Mouse (Mus musculus) kidney, embryonic 16.5 days (tissue): ENCODE results near the gene Hdac11. TPM values are rescaled to one million over a fixed set of nuclear protein-coding genes. Genes with fewer than 3 reads are reported as not detected.
A peak's percentile ranks its signal among the peaks of the same experiment; 100 is the strongest.

Experiments used
- ATAC-seq: fragments of 200-750 bp; cut with Nextera tagmentation; 2 replicates; pipeline ENCODE4 v1.8.0; 2017; ENCODE audit warnings: moderate TSS enrichment; ENCODE audit not compliant: low FRiP score, low TSS enrichment
- H3K27ac ChIP-seq: fragments of 300-500 bp; sonication (generic); 2 replicates; pipeline ENCODE4 v1.5.1; 2014; ENCODE audit warnings: low read length
- H3K27me3 ChIP-seq: fragments of 300-500 bp; sonication (generic); 2 replicates; pipeline ENCODE4 v1.6.1; 2014; ENCODE audit warnings: low read length, control low read depth, mixed read lengths; ENCODE audit not compliant: insufficient read depth
- H3K36me3 ChIP-seq: fragments of 300-500 bp; sonication (generic); 2 replicates; pipeline ENCODE4 v1.6.1; 2014; ENCODE audit warnings: low read length, control low read depth, mixed read lengths; ENCODE audit not compliant: insufficient read depth
- H3K4me1 ChIP-seq: fragments of 300-500 bp; sonication (generic); 2 replicates; pipeline ENCODE4 v1.6.1; 2014; ENCODE audit warnings: low read length, control low read depth, mixed read lengths; ENCODE audit not compliant: insufficient read depth
- H3K4me2 ChIP-seq: fragments of 300-500 bp; sonication (generic); replicated peaks from 2 replicates; pipeline ENCODE4 v1.6.1; 2014; ENCODE audit warnings: low read depth, low read length
- H3K4me3 ChIP-seq: fragments of 300-500 bp; sonication (generic); 2 replicates; pipeline ENCODE4 v1.5.1; 2014; ENCODE audit warnings: mild to moderate bottlenecking, low read length
- H3K9ac ChIP-seq: fragments of 300-500 bp; sonication (generic); replicated peaks from 2 replicates; pipeline ENCODE4 v1.6.1; 2014; ENCODE audit warnings: low read length
- H3K9me3 ChIP-seq: fragments of 300-500 bp; sonication (generic); 2 replicates; pipeline ENCODE4 v1.6.1; 2016; ENCODE audit warnings: low read length, control low read depth
- WGBS: fragments of 180-500 bp; shearing (Covaris S2); extraction: QIAGEN DNeasy Blood & Tissue Kit; methylation state at CpG from one replicate; pipeline ENCODE4 v1.1.7; 2014; 5-methylcytosine and 5-hydroxymethylcytosine counted together
- polyA plus RNA-seq: library from polyadenylated mRNA; unstranded; fragments of >200 nt; fragmentation: Nextera tagmentation; extraction: Ambion mirVana; gene quantifications from 2 replicates; pipeline ENCODE4 v1.2.1, GENCODE M21; 2015

Gene Hdac11
- polyA plus RNA-seq: 15.5 and 15.7 TPM in 2 replicates

GRCm38 (mm10) chr6:91156554-91157236 is at the start of gene Hdac11:
Gene Hdac11, plus strand, starts transcription at chr6:91156665.
- peaks cover 45% of the 10 kb centered on the region for H3K4me1 ChIP-seq
- peak within 1 kb of the TSS; percentile 69 for H3K4me2 ChIP-seq
- H3K27me3 ChIP-seq: no peaks in the 10 kb centered on the region
- no peaks in the 10 kb centered on the region for H3K9me3 ChIP-seq
- under 1% methylated on average over 42 of the region's 42 CpGs for WGBS
- ATAC-seq: peak; percentile 97
- peak within 1 kb of the TSS; percentile 67 for H3K4me3 ChIP-seq
- peak within 1 kb of the TSS; percentile 80 for H3K9ac ChIP-seq
- H3K36me3 ChIP-seq: no peaks in the 10 kb centered on the region
- H3K27ac ChIP-seq: peak within 1 kb of the TSS; percentile 78

GRCm38 (mm10) chr6:91108301-91108916 is 48.1 kb upstream of the Hdac11 start:
- ATAC-seq: no peak
- H3K4me3 ChIP-seq: no peak overlapping the region
- 82% methylated on average over 3 of the region's 3 CpGs for WGBS
- no peak overlapping the region for H3K27ac ChIP-seq
- H3K36me3 ChIP-seq: no peaks in the 10 kb centered on the region
- H3K9ac ChIP-seq: no peak overlapping the region
- no peaks in the 10 kb centered on the region for H3K9me3 ChIP-seq
- no peaks in the 10 kb centered on the region for H3K27me3 ChIP-seq
- peaks cover 23% of the 10 kb centered on the region for H3K4me1 ChIP-seq
- H3K4me2 ChIP-seq: no peak overlapping the region

- H3K9ac ChIP-seq: no peak overlapping the region
- H3K4me1 ChIP-seq: peaks cover 21% of the 10 kb centered on the region
- no peak overlapping the region for H3K4me2 ChIP-seq
- no peaks in the 10 kb centered on the region for H3K36me3 ChIP-seq
- 83% methylated on average over 2 of the region's 2 CpGs for WGBS
- H3K4me3 ChIP-seq: no peak overlapping the region
- no peak overlapping the region for H3K27ac ChIP-seq
- ATAC-seq: no peak
- H3K27me3 ChIP-seq: no peaks in the 10 kb centered on the region
- no peaks in the 10 kb centered on the region for H3K9me3 ChIP-seq
Observed at GRCm38 (mm10) chr6:91108917-91109450, 47.5 kb upstream of the Hdac11 start.

GRCm38 (mm10) chr6:91109489-91109888 is 47.0 kb upstream of the Hdac11 start:
- H3K36me3 ChIP-seq: no peaks in the 10 kb centered on the region
- no peak overlapping the region for H3K27ac ChIP-seq
- H3K4me2 ChIP-seq: no peak overlapping the region
- no peaks in the 10 kb centered on the region for H3K27me3 ChIP-seq
- no peak overlapping the region for H3K4me3 ChIP-seq
- H3K9ac ChIP-seq: no peak overlapping the region
- no peaks in the 10 kb centered on the region for H3K9me3 ChIP-seq
- no peak for ATAC-seq
- peaks cover 19% of the 10 kb centered on the region for H3K4me1 ChIP-seq

GRCm38 (mm10) chr6:91110323-91111020 is 46.0 kb upstream of the Hdac11 start:
- ATAC-seq: no peak
- H3K9ac ChIP-seq: no peak overlapping the region
- WGBS: 38% methylated on average over 13 of the region's 13 CpGs
- H3K4me2 ChIP-seq: 0 out of 2 replicates have a peak overlapping the region, but pooled peaks have one; percentile 2
- no peaks in the 10 kb centered on the region for H3K27me3 ChIP-seq
- H3K27ac ChIP-seq: no peak overlapping the region
- H3K36me3 ChIP-seq: no peaks in the 10 kb centered on the region
- H3K9me3 ChIP-seq: no peaks in the 10 kb centered on the region
- H3K4me3 ChIP-seq: no peak overlapping the region
- peaks cover 21% of the 10 kb centered on the region for H3K4me1 ChIP-seq

- Histone ChIP-seq H3K9me3 (no peaks in the 10 kb centered on the region), H3K9ac (no peak overlapping the region), H3K4me3 (no peak overlapping the region), H3K36me3 (no peaks in the 10 kb centered on the region), H3K27ac (no peak overlapping the region), H3K4me2 (no peak overlapping the region), H3K27me3 (no peaks in the 10 kb centered on the region), H3K4me1 (peaks cover 29% of the 10 kb centered on the region)
- WGBS: 85% methylated on average over 10 of the region's 10 CpGs
- no peak for ATAC-seq
Observed at GRCm38 (mm10) chr6:91111141-91111953, 45.1 kb upstream of the Hdac11 start.

GRCm38 (mm10) chr6:91111954-91112252 is 44.6 kb upstream of the Hdac11 start:
- Histone ChIP-seq H3K4me1 (peaks cover 29% of the 10 kb centered on the region), H3K4me2 (no peak overlapping the region), H3K9ac (no peak overlapping the region), H3K4me3 (no peak overlapping the region), H3K27me3 (no peaks in the 10 kb centered on the region), H3K9me3 (no peaks in the 10 kb centered on the region), H3K36me3 (no peaks in the 10 kb centered on the region), H3K27ac (no peak overlapping the region)
- no peak for ATAC-seq
- WGBS: 87% methylated on average over 3 of the region's 3 CpGs

GRCm38 (mm10) chr6:91114716-91115115 is 41.7 kb upstream of the Hdac11 start:
- no peaks in the 10 kb centered on the region for H3K9me3 ChIP-seq
- no peak for ATAC-seq
- H3K36me3 ChIP-seq: no peaks in the 10 kb centered on the region
- H3K4me3 ChIP-seq: no peak overlapping the region
- peak overlapping the region; percentile 27; the same call in 1 of the 2 replicates for H3K27ac ChIP-seq
- H3K9ac ChIP-seq: peak overlapping the region; percentile 17; the same call in 1 of the 2 replicates
- peaks cover 36% of the 10 kb centered on the region for H3K4me1 ChIP-seq
- no peaks in the 10 kb centered on the region for H3K27me3 ChIP-seq
- H3K4me2 ChIP-seq: peak overlapping the region; percentile 14; the same call in 1 of the 2 replicates
- WGBS: 20% methylated on average over 2 of the region's 2 CpGs

- Histone ChIP-seq H3K9me3 (no peaks in the 10 kb centered on the region), H3K27ac (peak overlapping the region; percentile 27; the same call in 1 of the 2 replicates), H3K36me3 (no peaks in the 10 kb centered on the region), H3K4me2 (peak overlapping the region; percentile 98), H3K4me3 (0 out of 2 replicates have a peak overlapping the region, but pooled peaks have one; percentile 5), H3K4me1 (peaks cover 36% of the 10 kb centered on the region), H3K9ac (no peak overlapping the region; the same call in 1 of the 2 replicates), H3K27me3 (no peaks in the 10 kb centered on the region)
- no peak for ATAC-seq
- 39% methylated on average over 1 of the region's 1 CpGs for WGBS
Observed at GRCm38 (mm10) chr6:91115158-91115557, 41.3 kb upstream of the Hdac11 start.
